Mouse (Mus musculus) urinary bladder, postnatal 25 days (tissue): Measurements from ENCODE around the gene Grm2.
A peak's percentile ranks its signal among the peaks of the same experiment; 100 is the strongest.

Source experiments
- DNase-seq: peaks from one replicate; pipeline ENCODE4 v3.0.0; 2022; ENCODE audit warnings: low spot score

The Grm2 gene

DNA sequence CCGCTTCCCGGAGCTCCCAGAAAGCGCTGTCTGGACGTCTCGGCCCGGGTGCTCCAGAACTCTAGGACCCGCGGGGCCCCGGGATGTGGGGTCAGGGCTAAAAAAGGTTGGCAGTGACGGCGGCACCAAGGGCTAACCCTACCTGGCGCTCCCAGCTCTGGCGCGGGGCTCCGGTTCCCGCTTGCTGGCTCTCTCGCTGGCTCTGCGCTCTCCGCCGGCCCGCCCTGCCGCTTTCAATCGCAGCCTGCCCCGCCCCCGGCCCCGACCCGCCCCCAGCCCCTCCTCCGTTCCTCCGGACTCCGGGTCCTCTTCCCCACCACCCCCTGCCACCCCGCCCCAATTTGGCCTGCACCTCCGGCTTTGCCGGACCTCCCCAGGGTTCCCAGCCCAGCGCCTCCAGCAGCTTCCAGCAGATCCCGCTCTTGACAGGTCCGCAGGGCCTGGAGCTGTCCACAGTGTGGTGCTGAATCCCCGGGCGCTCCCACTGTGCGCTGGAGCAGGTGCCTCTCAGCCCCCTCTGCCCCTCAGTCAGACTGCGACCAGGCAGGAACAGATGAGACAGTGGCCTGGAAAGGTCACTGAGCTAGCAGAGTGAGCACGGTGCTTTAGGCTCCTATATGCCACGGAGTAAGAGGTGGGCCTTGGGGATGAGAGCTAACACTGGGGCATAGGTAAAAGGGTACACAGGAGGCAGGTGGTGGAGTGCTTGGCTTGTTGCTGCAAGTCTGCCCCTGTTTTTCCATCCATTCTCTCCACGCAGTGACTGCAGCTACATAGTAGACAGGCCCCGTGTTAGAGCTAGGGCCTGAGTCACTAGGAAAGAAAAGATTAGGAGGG lies at the start of gene Grm2:
Grm2 (minus strand) TSS at position 199 of the 837 bp plus-strand sequence.
- DNase-seq, result peak; percentile 72

DNA sequence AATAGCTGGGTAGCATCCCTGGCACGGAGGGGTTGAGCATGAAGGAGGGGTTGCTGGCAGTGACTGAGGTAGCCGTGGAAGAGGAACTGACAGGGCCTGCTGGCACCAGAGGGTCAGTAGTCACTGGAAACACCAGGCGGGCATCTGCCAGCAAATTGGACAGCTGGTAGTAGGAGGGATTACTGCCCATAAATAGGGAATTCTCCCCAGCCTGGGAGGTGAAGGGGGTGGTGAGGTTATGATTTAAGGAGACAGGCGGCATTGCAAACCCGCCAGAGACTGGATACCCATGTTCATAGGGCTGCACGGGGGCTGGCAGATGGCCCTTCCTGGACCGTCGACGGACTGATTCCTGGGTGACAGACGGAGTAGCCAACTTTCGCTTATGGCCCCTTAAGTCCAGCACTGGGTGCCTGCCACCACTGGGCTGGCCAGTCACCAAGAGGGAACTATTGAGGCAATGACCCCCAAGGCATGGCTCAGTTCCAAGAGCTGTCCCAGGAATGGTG lies 37.1 kb upstream of the Grm2 start:
- DNase-seq, result no peak

DNA sequence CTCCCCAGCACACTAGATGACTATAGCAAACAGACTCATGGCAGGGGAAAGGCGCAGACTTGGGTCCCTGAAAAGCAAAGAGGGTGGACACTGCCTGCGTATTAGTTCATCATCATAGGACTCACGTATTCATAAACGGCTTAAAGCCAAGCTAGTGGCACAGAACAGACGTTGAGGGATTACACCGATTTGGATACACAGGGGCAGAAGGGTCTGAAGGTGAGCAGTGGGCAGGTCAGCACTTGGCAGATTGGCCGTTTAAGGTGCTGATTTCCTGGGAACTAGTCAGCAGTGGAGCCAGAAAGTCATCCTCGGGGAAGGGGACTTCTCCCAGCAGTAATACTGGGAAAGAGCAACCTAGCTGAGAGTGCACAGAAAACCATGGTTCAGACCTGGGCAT lies 33.0 kb upstream of the Grm2 start:
- no peak for DNase-seq

DNA sequence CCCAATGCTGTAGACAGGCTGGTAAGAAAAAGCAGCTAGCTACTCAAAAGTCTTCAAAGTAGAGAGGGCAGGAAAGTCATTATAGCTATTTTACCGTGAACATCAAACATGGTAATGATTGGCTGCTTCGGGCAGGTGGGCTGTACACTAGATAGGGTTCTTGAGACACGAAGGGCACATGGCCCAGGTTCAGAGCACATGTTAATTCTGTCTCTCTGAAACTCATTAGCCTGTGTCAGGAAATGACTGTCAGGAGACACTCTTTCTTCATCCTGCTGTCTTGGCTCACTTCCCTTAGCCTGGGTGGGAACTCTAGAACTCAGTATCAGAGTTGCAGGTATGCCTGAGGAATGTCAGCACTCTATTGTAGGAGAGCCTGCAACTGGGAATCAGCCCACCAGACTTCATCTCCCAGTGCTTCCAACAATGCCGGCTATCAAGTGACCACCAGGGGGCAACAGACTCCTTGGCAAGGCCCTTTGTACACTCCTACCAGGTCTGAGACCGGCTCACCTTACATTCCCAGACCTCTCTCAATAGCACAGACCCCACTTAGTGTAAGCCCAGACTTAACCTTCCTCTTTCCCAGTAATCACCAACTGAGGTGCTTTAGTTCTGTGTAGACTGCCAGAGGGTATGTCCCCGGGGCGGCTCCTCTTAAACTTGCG lies 31.2 kb upstream of the Grm2 start:
- DNase-seq, result peak; percentile 63

DNA sequence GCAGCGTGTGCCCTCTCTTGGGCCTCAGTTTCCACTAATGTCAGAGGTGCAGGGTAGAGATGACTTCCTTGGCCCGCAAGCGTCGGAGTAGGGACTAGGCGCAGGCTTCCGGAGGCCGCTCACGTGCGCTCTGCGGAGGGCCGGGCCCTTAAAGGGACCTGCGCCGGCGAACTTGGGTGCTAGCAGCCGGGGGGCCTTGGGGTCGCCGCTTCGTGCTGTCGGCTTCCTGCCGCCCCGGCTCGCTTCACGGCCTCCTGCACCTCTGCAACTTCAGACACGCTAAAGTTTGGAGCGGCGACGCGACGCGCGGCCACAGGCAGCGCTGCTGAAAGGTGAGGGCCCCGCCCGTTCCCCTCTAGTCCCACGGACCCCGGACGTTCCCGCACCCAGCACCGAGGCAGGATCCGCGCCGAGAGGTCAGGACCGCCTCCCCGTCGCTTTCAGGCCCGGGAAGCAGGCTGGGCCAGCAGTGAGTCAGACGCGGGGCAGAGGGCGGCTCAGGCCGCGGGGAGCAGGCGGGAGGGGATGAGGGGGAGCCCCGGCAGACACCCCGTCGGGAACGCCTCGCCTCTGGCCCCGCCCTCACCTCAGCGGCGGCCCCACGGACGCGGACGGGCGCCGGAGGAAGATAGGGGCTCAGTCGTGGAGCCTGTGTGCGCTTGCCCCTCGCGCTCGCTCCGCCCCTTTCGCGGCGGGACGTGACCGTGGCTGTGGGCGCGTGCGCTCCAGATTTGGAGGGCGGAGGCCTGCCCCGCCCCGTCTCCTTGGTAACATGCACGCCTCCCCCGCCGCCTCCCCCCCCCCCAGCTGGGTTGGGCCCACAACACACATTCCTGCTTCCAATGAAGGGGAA lies 29.6 kb upstream of the Grm2 start, which contains the start of gene Tex264:
Tex264 (minus strand) TSS at position 679 of the 853 bp plus-strand sequence.
- peak; percentile 84 for DNase-seq

DNA sequence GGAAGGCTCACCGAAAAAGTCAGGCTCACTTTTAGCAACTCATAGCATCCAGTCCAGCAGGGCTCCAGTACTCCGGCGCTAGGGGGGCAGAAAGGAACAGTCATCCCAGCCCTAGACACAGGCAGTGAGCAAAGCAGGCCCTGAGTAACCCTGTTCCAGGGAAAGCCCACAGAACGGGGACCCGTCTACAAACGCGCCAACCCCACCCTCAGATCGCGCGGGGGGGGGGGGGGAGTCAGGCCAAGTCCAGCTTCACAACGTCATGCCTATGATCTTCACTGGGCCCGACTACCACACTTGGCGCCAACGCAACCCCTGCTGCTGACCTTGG lies 29.0 kb upstream of the Grm2 start:
- DNase-seq, result no peak

DNA sequence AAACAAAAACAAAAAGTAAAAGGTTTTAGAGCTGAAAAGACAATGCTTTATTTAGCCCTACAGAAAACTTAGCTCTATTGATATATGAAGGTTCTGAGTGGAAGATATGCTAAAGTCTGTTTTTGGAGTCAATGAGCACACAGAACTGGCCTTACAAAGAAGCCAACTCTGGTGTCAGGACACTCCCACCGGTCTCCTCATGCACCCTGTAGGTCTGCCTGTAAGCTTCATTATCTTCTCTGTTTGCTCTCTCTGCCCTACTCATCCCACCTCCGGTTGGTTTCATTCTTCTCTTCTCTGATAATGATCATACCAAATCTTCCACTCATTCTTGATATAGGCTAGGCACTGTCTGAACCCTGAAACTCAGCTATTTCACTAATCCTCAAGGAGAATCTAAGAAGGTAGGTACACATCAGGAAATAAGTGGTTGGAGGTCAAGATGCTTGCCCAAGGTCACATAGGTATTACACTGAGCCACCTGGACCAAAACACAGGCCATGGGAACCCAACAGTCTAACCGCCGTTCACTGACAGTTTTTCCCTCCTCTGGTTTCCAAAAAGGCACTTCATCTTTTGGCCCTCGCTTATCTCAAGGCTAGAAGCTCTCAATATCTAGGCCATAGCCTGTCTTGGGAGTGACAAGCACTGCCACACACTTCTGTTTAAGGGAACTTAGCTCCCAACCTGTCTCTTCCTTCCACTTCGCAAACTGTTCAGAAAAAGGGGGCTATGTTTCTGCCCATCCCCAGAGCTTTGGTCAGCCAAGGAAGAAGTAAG lies 28.4 kb upstream of the Grm2 start:
- DNase-seq, result no peak

DNA sequence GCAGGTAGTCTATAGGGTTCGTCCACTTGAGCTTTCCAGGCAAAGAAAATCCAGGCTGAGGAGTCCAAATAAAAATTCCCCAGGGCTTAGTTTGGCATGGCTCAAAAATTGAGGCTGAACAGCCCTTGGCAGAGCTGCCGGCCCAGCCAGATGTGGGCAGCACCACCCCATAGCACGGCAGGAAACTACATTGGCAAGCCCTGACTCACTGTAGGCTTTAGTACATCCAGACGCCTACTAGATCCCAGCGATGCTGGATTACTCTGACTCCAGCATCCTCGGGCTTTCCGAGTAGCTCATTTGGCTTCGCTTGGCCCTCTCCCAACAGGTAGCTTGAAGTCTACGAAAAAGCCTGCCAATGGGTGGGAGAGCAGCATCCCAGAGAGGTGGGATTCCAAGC lies 25.1 kb upstream of the Grm2 start:
- no peak for DNase-seq

DNA sequence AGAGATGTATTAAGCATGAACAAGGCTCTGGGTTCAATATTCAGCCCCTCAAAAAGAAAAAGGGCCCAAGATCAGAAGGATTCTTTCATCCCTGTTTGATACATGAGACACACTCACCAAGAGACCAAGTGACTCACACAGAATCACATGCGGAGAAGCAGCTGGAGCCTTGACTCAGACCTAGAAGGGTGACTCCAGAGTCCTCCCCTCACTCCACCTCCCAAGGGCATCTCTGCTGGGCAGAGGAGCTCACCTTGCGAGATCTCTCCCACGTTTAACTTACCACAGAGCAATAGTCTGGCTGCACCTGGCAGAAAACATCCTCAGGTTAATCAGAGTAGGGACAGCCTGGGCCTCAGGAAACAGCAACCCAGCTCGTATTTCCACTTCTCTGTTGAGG lies 22.4 kb upstream of the Grm2 start:
- no peak for DNase-seq

DNA sequence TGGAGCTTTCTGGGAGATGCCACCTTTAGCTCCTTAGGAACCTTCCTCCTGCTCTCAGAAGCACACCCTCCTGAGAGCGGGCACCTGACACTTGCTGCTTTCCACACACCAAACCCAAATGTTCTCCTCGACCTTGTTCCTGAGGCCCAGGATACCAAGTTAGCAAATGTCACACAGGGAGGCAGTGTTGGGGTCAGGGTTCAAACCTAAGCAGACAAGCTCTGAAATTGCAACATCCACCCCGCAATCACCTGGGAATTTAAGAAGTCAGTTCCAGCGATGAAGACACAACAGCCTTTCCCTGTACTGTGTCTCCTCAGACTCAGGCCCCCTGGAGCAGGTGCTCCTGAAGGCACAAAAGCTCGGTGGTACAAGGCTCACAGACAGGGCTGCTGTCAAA lies 21.8 kb upstream of the Grm2 start:
- no peak for DNase-seq

DNA sequence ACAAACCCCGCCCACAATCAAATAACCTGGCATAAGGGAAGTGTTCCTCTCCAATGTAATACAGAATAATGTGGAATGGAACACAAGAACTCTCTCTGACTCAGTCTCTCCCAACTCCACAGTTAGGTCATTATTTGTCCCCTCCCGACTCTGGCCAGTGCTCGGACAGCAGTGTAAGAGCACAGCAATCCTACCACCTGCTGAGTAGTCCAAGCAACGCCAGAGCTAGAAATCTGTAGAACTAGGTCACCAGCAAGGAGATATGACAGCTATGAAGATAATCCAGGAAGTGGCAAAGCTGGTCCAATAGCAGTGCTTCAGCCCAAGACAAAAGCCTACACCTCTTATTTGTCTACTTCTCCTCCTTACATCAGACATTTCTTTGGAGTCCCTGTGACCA lies 20.7 kb upstream of the Grm2 start:
- DNase-seq, result no peak

DNA sequence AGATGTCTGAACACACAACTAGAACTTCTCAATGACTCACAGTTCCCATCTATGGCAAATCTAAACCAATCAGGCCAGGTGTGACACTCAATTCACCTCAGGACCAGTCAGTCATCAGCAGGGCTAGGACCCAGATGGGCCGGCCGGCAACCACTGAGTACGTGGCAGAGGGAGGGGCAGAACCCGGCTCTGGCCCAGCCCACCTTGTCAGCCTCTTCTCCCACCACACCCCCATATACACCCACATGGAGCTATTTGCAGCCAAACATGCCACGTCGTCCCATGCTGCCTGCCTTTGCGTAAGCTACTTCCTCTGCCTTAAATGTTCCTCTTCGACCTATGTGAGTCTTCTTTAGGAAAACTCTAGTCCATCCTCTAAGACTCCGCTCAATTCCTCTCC lies 20.1 kb upstream of the Grm2 start:
- no peak for DNase-seq

DNA sequence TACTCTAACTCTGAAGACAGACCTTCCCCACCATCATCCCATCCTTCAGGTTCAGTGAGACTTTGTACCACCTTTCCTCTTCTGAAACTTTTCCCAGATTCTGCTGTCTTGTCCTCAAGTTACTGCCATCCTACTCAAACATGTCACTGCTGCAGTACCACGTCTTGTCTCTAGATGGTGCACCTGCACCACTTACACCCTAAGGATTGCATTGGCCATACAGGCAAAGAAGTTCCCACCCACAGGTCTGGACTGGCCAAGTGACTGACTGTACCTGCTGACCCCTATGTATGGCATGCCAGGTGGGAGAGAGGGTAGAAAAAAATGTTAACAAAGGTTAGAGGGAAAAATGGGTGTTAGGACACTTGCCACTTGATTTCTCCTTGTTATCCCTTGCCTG lies 19.6 kb upstream of the Grm2 start:
- DNase-seq, result peak; percentile 73

DNA sequence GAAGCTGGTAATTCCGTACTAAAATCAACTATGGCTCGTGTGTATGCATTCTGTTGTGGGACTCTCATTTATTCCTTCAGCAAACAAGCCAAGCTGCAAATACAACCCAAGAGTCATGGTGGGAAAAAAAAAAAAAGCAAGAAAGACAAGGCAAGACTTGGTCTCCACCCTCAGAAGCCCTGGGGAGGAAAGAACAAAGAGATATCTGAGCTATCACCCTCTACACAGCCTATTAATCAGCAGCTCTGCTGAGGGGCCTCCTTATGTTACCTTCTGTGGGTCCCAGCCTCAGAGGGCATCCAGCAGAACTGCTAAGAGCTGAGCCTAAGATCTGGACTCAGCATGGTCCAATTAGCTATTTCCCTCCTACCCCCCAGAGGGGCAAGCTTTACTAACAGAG lies 18.0 kb upstream of the Grm2 start:
- DNase-seq, result no peak

DNA sequence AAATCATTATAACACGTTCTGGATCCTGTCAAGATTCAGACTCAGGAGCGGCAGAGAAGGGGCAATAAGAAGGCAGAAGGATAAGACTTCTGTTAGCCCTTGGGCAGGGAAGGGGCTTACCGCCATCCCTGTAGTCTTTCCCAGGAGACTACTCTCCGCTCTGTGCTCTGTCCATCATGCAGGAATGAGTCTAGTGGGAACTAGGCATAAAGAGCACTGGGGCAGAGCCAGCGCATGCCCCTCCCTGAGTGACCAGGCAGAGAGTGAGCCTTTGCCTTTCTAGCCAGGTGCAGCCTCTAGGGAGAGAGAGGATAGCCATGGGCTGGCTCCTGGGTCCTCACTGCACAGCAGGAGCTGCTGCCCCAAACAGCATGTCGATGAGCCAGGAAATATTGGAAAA lies 9.0 kb upstream of the Grm2 start:
- no peak for DNase-seq

DNA sequence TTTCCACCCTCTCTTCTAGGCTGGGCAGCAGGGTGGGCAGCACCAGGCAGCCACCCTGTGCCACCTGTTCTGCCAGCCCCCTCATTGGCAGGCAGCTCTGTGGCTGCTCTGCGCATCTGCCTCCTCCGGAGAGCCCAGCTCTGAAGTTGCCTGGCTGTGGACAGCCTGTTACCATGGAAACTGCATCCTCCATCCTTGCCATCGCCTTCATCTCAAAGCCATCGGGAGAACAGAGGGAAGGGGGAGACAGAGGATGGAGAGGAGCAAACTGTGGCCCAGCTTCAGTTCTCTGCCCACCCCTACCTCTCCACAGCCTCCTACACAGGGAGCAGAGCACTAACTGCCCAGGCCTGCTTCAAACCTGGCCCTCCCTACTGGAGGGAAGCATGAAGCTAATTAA lies 8.6 kb upstream of the Grm2 start:
- DNase-seq, result no peak

DNA sequence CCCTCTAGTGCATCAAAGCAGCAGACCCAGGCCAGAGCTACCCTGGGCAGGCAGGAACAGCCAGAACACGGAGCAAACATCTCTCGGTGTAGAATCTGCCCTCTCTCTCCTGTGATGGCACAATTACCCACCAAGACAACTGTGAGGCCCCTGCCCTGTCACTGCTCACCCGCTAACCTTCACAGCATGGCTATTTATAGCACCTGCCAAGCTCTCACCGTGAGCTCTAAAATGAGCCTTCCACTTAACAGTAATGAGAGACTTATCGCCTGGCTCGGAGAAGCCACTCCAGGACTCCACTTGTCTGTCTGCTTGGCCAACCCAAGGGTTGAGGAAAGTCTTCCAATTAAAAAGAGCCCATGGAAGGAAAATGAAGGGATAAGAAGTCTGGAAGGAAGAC lies 7.3 kb upstream of the Grm2 start:
- no peak for DNase-seq

DNA sequence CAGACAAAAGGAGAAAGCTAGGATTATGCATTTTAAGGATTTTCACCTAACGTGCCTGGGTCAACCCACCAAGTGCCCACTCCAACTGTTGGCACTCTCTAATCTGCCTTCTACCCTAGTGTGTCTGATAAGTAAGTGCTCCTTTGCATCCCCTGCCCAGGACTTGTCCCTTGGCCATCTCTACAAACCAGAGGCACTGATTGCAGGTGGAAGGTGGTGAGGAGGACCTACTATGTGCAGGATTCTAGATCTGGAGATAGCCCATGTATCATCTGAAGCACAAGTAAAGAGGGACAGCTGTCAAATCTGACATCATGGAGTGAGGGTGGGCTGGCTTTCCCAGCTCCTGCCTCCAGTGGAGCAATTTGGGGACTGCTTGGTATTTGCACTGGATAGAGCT lies 4.1 kb upstream of the Grm2 start:
- DNase-seq, result no peak

DNA sequence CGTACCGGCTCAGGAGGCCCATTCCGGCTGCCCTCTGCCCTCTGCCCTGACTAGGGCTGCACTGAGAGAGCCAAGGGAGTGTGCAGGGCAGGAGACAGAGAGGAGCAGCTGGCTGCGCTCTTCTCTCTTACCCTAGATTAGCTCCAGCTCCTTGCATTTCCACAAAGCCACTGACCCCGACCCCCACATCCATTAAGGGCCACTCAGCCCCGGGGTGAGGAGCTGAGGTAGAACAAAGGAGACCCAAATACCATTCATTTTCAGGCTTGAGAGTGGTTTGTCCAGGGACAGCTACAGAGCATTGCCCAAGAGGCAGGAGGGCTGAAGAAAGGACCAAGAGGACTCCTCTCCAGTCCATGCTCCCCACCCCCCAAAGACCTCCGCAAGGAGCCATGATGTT lies 3.6 kb upstream of the Grm2 start:
- DNase-seq, result no peak

DNA sequence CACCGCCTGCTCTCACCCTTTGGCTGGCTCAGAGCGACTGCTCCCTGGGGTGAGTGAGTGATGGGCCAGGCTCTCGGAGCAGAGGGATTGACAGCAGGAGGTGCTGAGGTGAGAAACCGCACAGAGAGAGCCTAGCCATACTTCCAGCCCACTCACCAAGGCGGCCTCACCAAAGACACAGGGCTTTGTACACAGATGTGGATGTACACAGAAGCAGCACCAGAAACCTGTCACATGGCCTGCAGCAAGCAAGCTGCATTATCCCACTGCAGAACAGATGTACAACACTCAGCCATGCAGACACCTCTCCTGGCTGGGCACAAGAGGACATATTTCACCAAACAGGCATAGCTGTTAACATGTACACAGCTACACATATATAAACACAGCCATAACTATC lies 1.7 kb upstream of the Grm2 start:
- DNase-seq, result no peak

DNA sequence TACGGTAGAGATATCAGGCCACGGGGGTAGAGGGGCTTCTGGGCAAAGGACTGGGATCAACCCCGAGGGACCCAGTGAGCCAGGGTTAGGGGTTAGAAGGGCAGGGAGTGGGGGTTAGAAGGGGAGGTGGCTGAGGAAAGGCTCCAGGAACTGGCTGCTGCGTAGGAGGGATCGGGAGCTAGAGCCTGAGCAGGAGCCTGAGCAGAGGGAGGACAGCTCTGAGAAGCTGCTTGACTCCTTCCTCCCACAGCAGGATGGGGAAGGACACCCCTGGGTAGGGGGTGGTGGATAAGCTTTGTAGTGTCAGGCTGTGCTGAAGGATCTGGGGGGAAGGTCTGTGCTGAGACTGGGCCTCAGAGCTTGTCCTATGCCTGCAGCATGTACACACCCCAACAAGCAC lies 938 bp upstream of the Grm2 start:
- DNase-seq, result no peak

DNA sequence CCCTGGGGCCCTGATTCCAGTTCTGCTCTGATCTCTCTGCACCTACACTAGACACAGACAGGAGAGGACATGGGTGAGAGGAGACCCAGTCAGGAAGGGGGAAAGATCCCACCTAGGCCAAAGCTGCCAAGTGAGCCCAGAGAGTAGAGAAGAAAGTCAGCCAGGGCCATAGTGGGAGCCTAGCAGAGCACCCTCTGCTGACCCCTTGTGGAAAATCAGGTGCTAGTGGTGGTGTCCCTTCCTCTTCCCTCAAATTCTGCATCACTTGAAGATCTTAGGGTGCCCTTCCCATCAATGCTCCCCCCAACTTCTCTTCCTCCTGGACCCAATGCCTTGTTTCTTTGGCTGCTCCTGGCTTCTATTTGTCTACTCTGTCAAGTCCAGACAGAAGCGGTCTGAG lies 3.2 kb downstream of the Grm2 start:
- DNase-seq, result no peak
